Mouse (Mus musculus): ENCODE results near the gene E2f6. TPM values are rescaled to one million over a fixed set of nuclear protein-coding genes. Genes with fewer than 3 reads are reported as not detected.

Gene E2f6
- total and polyA plus RNA-seq, 3 experiments = 9.3 to 36.1 (median 20.0) TPM

GRCm38 (mm10) chr12:16817147-16817546 is 6.4 kb downstream of the E2f6 start:
- dilution Hi-C loops (cut with MboI; ENCODE audit: extremely low pct_ligation_motif_present, extremely low pct_unique_long_range_greater_than_20kb, low sequenced_read_pairs) (no loop called here), in situ Hi-C loops (cut with MboI; ENCODE audit: low pct_ligation_motif_present, low pct_unique_long_range_greater_than_20kb, low sequenced_read_pairs) (loop anchor here (10.0 to 25.0 kb wide), 2 partner anchors 218 to 445 kb away; partner anchors contain the start of gene Pdia6)
- H3K79me2 ChIP-seq (replicated peaks; ENCODE audit: control insufficient read depth, extremely low read depth, insufficient read depth, poor library complexity, severe bottlenecking) = peaks cover 16% of the 10 kb centered on the region
- H3K4me1 ChIP-seq (ENCODE audit: control insufficient read depth in 1 of 2, insufficient read depth in 2 of 2) = peaks cover 0 to 44% of the 10 kb centered on the region in 2 experiments; a peak in 2 of 4 replicates
- no peak overlapping the region for H3K9ac ChIP-seq (ENCODE audit: insufficient read depth, low read depth)
- no peak overlapping the region for H3K4me2 ChIP-seq (ENCODE audit: insufficient read depth, low read depth, poor library complexity, severe bottlenecking)
- no peak for DNase-seq (ENCODE audit: extremely low read depth)
- H3K9me3 ChIP-seq (replicated peaks; ENCODE audit: low read length) = no peaks in the 10 kb centered on the region
- no peak for TF ChIP-seq RCOR1 (conservative IDR thresholded peaks at IDR 0.05; ENCODE audit: low read depth, low read length)
- no peak for TF ChIP-seq TBP (conservative IDR thresholded peaks at IDR 0.05; ENCODE audit: low read depth, low read length)
- TF ChIP-seq JUN (IDR thresholded peaks at IDR 0.05; ENCODE audit: insufficient read depth, low read depth, low read length) = no peak
- no peak for TF ChIP-seq ZMIZ1 (IDR thresholded peaks at IDR 0.05; ENCODE audit: low read depth, low read length)
- TF ChIP-seq HCFC1 (IDR thresholded peaks at IDR 0.05; ENCODE audit: low read depth, low read length) = no peak
- TF ChIP-seq MYC (IDR thresholded peaks at IDR 0.05; ENCODE audit: low read depth, low read length) = no peak
- no peak for TF ChIP-seq BHLHE40 (IDR thresholded peaks at IDR 0.05; ENCODE audit: low read depth, low read length)
- no peak overlapping the region for H3K4me3 ChIP-seq (replicated peaks in 1 of 3; ENCODE audit: low read depth in 2 of 3, low read length in 2 of 3, poor library complexity in 1 of 3)
- H3K27me3 ChIP-seq (replicated peaks) = no peaks in the 10 kb centered on the region
- H3K36me3 ChIP-seq (replicated peaks in 1 of 2; ENCODE audit: control insufficient read depth in 1 of 2, insufficient read depth in 1 of 2, low read length in 1 of 2) = peaks cover 32 to 85% of the 10 kb centered on the region in 2 experiments
- H3K27ac ChIP-seq (ENCODE audit: insufficient read depth, low read depth) = no peak overlapping the region

GRCm38 (mm10) chr12:16818513-16818912 is 7.8 kb downstream of the E2f6 start:
- Histone ChIP-seq H3K9ac (ENCODE audit: insufficient read depth, low read depth) (no peak overlapping the region), H3K4me1 (ENCODE audit: control insufficient read depth in 1 of 2, insufficient read depth in 2 of 2) (peaks cover 0 to 42% of the 10 kb centered on the region in 2 experiments; a peak in 2 of 4 replicates), H3K9me3 (replicated peaks; ENCODE audit: low read length) (no peaks in the 10 kb centered on the region), H3K27me3 (replicated peaks) (no peaks in the 10 kb centered on the region), H3K4me2 (ENCODE audit: insufficient read depth, low read depth, poor library complexity, severe bottlenecking) (no peak overlapping the region), H3K79me2 (replicated peaks; ENCODE audit: control insufficient read depth, extremely low read depth, insufficient read depth, poor library complexity, severe bottlenecking) (0 out of 2 replicates have a peak, but pooled peaks cover 8% of the 10 kb centered on the region), H3K36me3 (replicated peaks in 1 of 2; ENCODE audit: control insufficient read depth in 1 of 2, insufficient read depth in 1 of 2, low read length in 1 of 2) (peaks cover 38 to 93% of the 10 kb centered on the region in 2 experiments), H3K27ac (ENCODE audit: insufficient read depth, low read depth) (no peak overlapping the region), H3K4me3 (replicated peaks in 1 of 3; ENCODE audit: low read depth in 2 of 3, low read length in 2 of 3, poor library complexity in 1 of 3) (no peak overlapping the region)
- no peak for TF ChIP-seq EP300 (IDR thresholded peaks at IDR 0.05; ENCODE audit: low read length)
- TF ChIP-seq IRF4 (IDR thresholded peaks at IDR 0.05; ENCODE audit: low read depth, low read length) = no peak
- TF ChIP-seq MEF2A (IDR thresholded peaks at IDR 0.05; ENCODE audit: borderline replicate concordance, low read depth, low read length) = no peak
- no peak for TF ChIP-seq RAD21 (IDR thresholded peaks at IDR 0.05; ENCODE audit: low read depth, low read length)
- no peak for TF ChIP-seq ZC3H11A (IDR thresholded peaks at IDR 0.05; ENCODE audit: low read depth, low read length)
- no peak for TF ChIP-seq MYC (IDR thresholded peaks at IDR 0.05; ENCODE audit: low read depth, low read length)
- no peak for TF ChIP-seq POLR2AphosphoS2 (IDR thresholded peaks at IDR 0.05; ENCODE audit: low read depth, low read length)
- TF ChIP-seq MAFK (IDR thresholded peaks at IDR 0.05; ENCODE audit: insufficient replicate concordance, low read length) = no peak
- no peak for TF ChIP-seq ZKSCAN1 (IDR thresholded peaks at IDR 0.05; ENCODE audit: borderline replicate concordance, low read depth, low read length)
- TF ChIP-seq MXI1 (IDR thresholded peaks at IDR 0.05; ENCODE audit: low read depth, low read length) = no peak
- no peak for TF ChIP-seq TCF12 (IDR thresholded peaks at IDR 0.05; ENCODE audit: low read depth, low read length)
- no peak for DNase-seq (ENCODE audit: extremely low read depth)
- in situ Hi-C loops (cut with MboI; ENCODE audit: low pct_ligation_motif_present, low pct_unique_long_range_greater_than_20kb, low sequenced_read_pairs) = loop anchor here (10.0 to 25.0 kb wide), 2 partner anchors 216 to 444 kb away; partner anchors contain the start of gene Pdia6
- dilution Hi-C loops (cut with MboI; ENCODE audit: extremely low pct_ligation_motif_present, extremely low pct_unique_long_range_greater_than_20kb, low sequenced_read_pairs) = no loop called here
